Mouse (Mus musculus) testis, adult 2 months (tissue): ENCODE measurements around the gene Efnb1.

Source experiments
- CTCF ChIP-seq: fragments of 200-500 bp; IDR thresholded peaks from 2 replicates; pipeline ENCODE4 v1.5.1; 2012; ENCODE audit warnings: low read depth, mild to moderate bottlenecking, inconsistent platforms, low read length, moderate library complexity; ENCODE audit not compliant: control insufficient read depth, insufficient read depth, insufficient replicate concordance
- POLR2A ChIP-seq: fragments of 200-500 bp; IDR thresholded peaks from 2 replicates; pipeline ENCODE4 v1.6.1; 2012; ENCODE audit warnings: low read depth, mild to moderate bottlenecking, inconsistent platforms, low read length, moderate library complexity; ENCODE audit not compliant: control insufficient read depth

GRCm38 (mm10) chrX:99134891-99135290 is 1.0 kb upstream of the Efnb1 start:
- TF ChIP-seq POLR2A, result no peak
- peak; percentile 65 for TF ChIP-seq CTCF
